Mouse (Mus musculus) liver, adult 2 months (tissue): ENCODE data around the gene Mesp1. TPM values are rescaled to one million over a fixed set of nuclear protein-coding genes. Genes with fewer than 3 reads are reported as not detected.

ENCODE experiments used
- DNase-seq: peaks from one replicate; pipeline ENCODE4 v3.0.0-alpha.2; 2011; ENCODE audit warnings: low read depth, low spot score; ENCODE audit errors: extremely low read depth
- H3K27ac ChIP-seq: fragments of 200-500 bp; replicated peaks from 2 replicates; pipeline ENCODE4 v1.5.1; 2012; ENCODE audit warnings: low read depth, mild to moderate bottlenecking, control low read depth, inconsistent platforms, low read length; ENCODE audit not compliant: insufficient read depth
- H3K27me3 ChIP-seq: fragments of 200-500 bp; 2 replicates; pipeline ENCODE4 v1.6.1; 2012; ENCODE audit warnings: mild to moderate bottlenecking, moderate library complexity, low read length, inconsistent platforms; ENCODE audit not compliant: control insufficient read depth, insufficient read depth
- H3K36me3 ChIP-seq: fragments of 200-500 bp; 2 replicates; pipeline ENCODE4 v1.6.1; 2012; ENCODE audit warnings: low read length, inconsistent platforms; ENCODE audit not compliant: control insufficient read depth, insufficient read depth
- H3K4me1 ChIP-seq: fragments of 200-500 bp; 2 replicates; pipeline ENCODE4 v1.6.1; 2011; ENCODE audit warnings: low read length; ENCODE audit not compliant: control insufficient read depth, insufficient read depth
- H3K4me3 ChIP-seq: fragments of 200-500 bp; 2 replicates; pipeline ENCODE4 v1.5.1; 2011; ENCODE audit warnings: low read depth, mild to moderate bottlenecking, control low read depth, low read length, moderate library complexity; ENCODE audit not compliant: insufficient read depth
- H3K79me2 ChIP-seq: fragments of 200-500 bp; 2 replicates; pipeline ENCODE4 v1.6.1; 2012; ENCODE audit warnings: inconsistent platforms, mild to moderate bottlenecking, low read length, moderate library complexity; ENCODE audit not compliant: control insufficient read depth, insufficient read depth
- H3K9ac ChIP-seq: fragments of 200-500 bp; 2 replicates; pipeline ENCODE4 v1.6.1; 2012; ENCODE audit warnings: low read depth, mild to moderate bottlenecking, control low read depth, inconsistent platforms, low read length
- CTCF ChIP-seq: fragments of 200-500 bp; IDR thresholded peaks from 2 replicates; pipeline ENCODE4 v1.5.1; 2011; ENCODE audit warnings: low read depth, low read length, control low read depth
- POLR2A ChIP-seq: fragments of 200-500 bp; IDR thresholded peaks from 2 replicates; pipeline ENCODE4 v1.6.1; 2011; ENCODE audit warnings: low read length, control low read depth; ENCODE audit not compliant: insufficient read depth; ENCODE audit errors: extremely low read depth
- WGBS: fragments of 180-500 bp; shearing (Covaris S2); methylation state at CpG from one replicate; pipeline ENCODE4 v1.1.7; 2018; 5-methylcytosine and 5-hydroxymethylcytosine counted together
- polyA plus RNA-seq: library from polyadenylated mRNA; depleted of rRNA; stranded (reverse); fragments of >200 nt; gene quantifications from 2 replicates; pipeline ENCODE4 v1.2.3, GENCODE M21; 2012
- total RNA-seq: library from RNA; depleted of rRNA; stranded (reverse); fragments of >200 nt; gene quantifications from 2 replicates; pipeline ENCODE4 v1.2.3, GENCODE M21; 2014

Mesp1 gene
- total and polyA plus RNA-seq, 2 experiments, result 0.18 TPM; not detected in 1

GRCm38 (mm10) chr7:79831145-79831544 is 37.6 kb upstream of the Mesp1 start:
- Histone ChIP-seq H3K79me2 (no peaks in the 10 kb centered on the region), H3K4me1 (peaks cover 13% of the 10 kb centered on the region), H3K27me3 (no peaks in the 10 kb centered on the region), H3K36me3 (peaks cover 21% of the 10 kb centered on the region), H3K9ac (peak overlapping the region; percentile 7; the same call in 1 of the 2 replicates), H3K27ac (peak overlapping the region; percentile 84), H3K4me3 (no peak overlapping the region)
- 23% methylated on average over 6 of the region's 6 CpGs for WGBS
- DNase-seq, result peak; percentile 80
- TF ChIP-seq CTCF (no peak), POLR2A (no peak)

- Histone ChIP-seq H3K36me3 (peaks cover 25% of the 10 kb centered on the region), H3K9ac (no peak overlapping the region), H3K4me3 (no peak overlapping the region), H3K27ac (0 out of 2 replicates have a peak overlapping the region, but pooled peaks have one; percentile 3), H3K27me3 (no peaks in the 10 kb centered on the region), H3K4me1 (peaks cover 13% of the 10 kb centered on the region), H3K79me2 (no peaks in the 10 kb centered on the region)
- TF ChIP-seq POLR2A (no peak), CTCF (no peak)
- DNase-seq, result peak; percentile 85
- 45% methylated on average over 3 of the region's 3 CpGs for WGBS
Measured at GRCm38 (mm10) chr7:79828341-79828740, 34.8 kb upstream of the Mesp1 start.

- Histone ChIP-seq H3K27me3 (no peaks in the 10 kb centered on the region), H3K27ac (no peak overlapping the region), H3K36me3 (peaks cover 29% of the 10 kb centered on the region), H3K4me3 (no peak overlapping the region), H3K9ac (no peak overlapping the region), H3K4me1 (no peaks in the 10 kb centered on the region), H3K79me2 (no peaks in the 10 kb centered on the region)
- no peak for DNase-seq
- 60% methylated on average over 12 of the region's 12 CpGs for WGBS
- TF ChIP-seq POLR2A (no peak), CTCF (no peak)
Measured at GRCm38 (mm10) chr7:79822092-79822695, 28.6 kb upstream of the Mesp1 start.

GRCm38 (mm10) chr7:79819996-79820395 is 26.4 kb upstream of the Mesp1 start:
- Histone ChIP-seq H3K27ac (no peak overlapping the region), H3K4me1 (no peaks in the 10 kb centered on the region), H3K9ac (no peak overlapping the region), H3K4me3 (no peak overlapping the region), H3K36me3 (peaks cover 11% of the 10 kb centered on the region), H3K27me3 (no peaks in the 10 kb centered on the region), H3K79me2 (no peaks in the 10 kb centered on the region)
- 86% methylated on average over 11 of the region's 11 CpGs for WGBS
- TF ChIP-seq CTCF (no peak), POLR2A (no peak)
- no peak for DNase-seq

DNA sequence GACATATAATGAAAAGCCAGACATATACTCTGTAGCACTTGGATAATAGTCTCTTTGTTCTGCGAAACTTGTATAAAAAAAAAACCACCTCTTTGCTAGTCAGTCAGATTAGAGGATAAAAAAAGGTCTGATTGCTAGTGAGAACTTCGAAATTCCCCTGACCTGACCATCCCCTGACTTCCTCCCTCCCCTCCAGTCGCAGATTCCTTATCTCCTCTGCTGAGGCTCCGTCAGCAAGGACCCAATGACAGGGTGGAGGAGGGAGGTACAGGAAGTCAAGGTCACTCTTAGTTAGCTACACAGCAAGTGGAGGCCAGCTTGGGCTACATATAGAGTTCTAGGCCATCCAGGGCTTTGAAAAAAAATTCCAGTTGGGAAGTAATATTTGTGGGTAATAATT is 25.9 kb upstream of the Mesp1 start:
- no peak overlapping the region for H3K27ac ChIP-seq
- no peak for DNase-seq
- TF ChIP-seq CTCF (no peak), POLR2A (no peak)
- H3K4me1 ChIP-seq, result no peaks in the 10 kb centered on the region
- peaks cover 8% of the 10 kb centered on the region for H3K36me3 ChIP-seq
- no peak overlapping the region for H3K4me3 ChIP-seq
- no peak overlapping the region for H3K9ac ChIP-seq
- 55% methylated on average over 4 of the region's 4 CpGs for WGBS
- no peaks in the 10 kb centered on the region for H3K27me3 ChIP-seq
- H3K79me2 ChIP-seq, result no peaks in the 10 kb centered on the region

DNA sequence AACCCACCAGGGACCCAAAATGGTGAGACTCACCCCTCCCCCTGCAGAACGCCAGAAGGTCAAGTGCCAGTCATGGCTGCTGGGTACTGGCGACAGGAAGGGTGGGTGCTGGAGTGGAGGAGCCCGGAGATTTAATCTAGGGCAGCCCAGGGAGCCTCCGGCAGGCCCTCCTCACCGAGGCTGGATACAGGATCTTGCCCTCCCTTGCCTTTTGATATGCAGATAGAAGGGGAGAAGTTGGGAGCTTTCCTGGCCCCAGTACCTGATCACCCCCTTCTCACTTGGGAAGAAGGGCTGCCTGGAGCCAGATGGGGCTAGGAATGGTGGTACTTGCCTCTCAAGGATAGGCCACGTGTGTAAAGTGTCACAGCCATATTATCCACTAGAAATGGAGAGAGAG is 24.7 kb upstream of the Mesp1 start:
- Histone ChIP-seq H3K79me2 (no peaks in the 10 kb centered on the region), H3K9ac (no peak overlapping the region), H3K27me3 (no peaks in the 10 kb centered on the region), H3K4me3 (no peak overlapping the region), H3K4me1 (no peaks in the 10 kb centered on the region), H3K36me3 (peaks cover 5% of the 10 kb centered on the region; the same call in 1 of the 2 replicates), H3K27ac (no peak overlapping the region)
- no peak for DNase-seq
- TF ChIP-seq CTCF, result no peak
- TF ChIP-seq POLR2A, result no peak
- WGBS, result 61% methylated on average over 6 of the region's 6 CpGs
